10 mouse cellular contexts compared by ENCODE assay signal in genomic region chr10:128440407-128440806, GRCm38 (mm10). TPM values are rescaled to one million over a fixed set of nuclear protein-coding genes. Genes with fewer than 3 reads are reported as not detected.
A peak's percentile ranks its signal among the peaks of the same experiment; 100 is the strongest.
DNase-seq lines count a peak whose midpoint lies in the region; ATAC-seq and TF ChIP-seq lines count a peak whose summit lies in the region.
"Had no signal": no experiment of that assay in that cellular context is flagged by ENCODE, and none has a peak within 500 bp of the region (broad histone marks: within the 10 kb centered on the region; RNA-seq: fewer than 3 reads in every experiment).

No protein-coding gene starts in this region.

- DNase-seq in heart, postnatal 0 days (ENCODE audit: low spot score) = peak; percentile 64
- DNase-seq in heart, embryonic 10.5 days (ENCODE audit: low spot score) = no peak
- peak; percentile 44 to 61 for DNase-seq in cerebellum, postnatal 25 days
- DNase-seq in lung, postnatal 25 days (ENCODE audit: low spot score) = peak; percentile 29
- no peak for DNase-seq in layer of hippocampus, adult 11-12 months (ENCODE audit: low spot score)
- no peak for DNase-seq in forebrain, embryonic 10.5 days (ENCODE audit: extremely low spot score, low spot score)

- H3K4me1 ChIP-seq in heart, postnatal 0 days (ENCODE audit: control insufficient read depth, insufficient read depth) = peaks cover 10% of the 10 kb centered on the region; the same call in 1 of the 2 replicates
- H3K4me1 ChIP-seq in heart, embryonic 10.5 days = peaks cover 6% of the 10 kb centered on the region; the same call in 1 of the 2 replicates
- H3K4me1 ChIP-seq in E14TG2a.4 (replicated peaks; ENCODE audit: low read depth, low read length) = peaks cover 42% of the 10 kb centered on the region
- H3K4me1 ChIP-seq in forebrain, embryonic 10.5 days = no peaks in the 10 kb centered on the region
- H3K4me1 ChIP-seq in heart, embryonic 11.5 days (ENCODE audit: control insufficient read depth, insufficient read depth, low read length) = no peaks in the 10 kb centered on the region

- peak; percentile 58 for TF ChIP-seq CTCF in heart, postnatal 0 days (IDR thresholded peaks at IDR 0.05; ENCODE audit: low read depth)
- peak; percentile 37 for TF ChIP-seq CTCF in E14TG2a.4 (conservative IDR thresholded peaks at IDR 0.05; ENCODE audit: low read length)

- 44% methylated on average over 10 of the region's 10 CpGs for whole genome bisulfite sequencing in heart, postnatal 0 days
- WGBS in heart, embryonic 10.5 days = 66% methylated on average over 10 of the region's 10 CpGs
- WGBS in forebrain, embryonic 10.5 days = 74% methylated on average over 10 of the region's 10 CpGs
- 66% methylated on average over 10 of the region's 10 CpGs for WGBS in heart, embryonic 11.5 days (ENCODE audit: insufficient replicate concordance)

- H3K36me3 ChIP-seq in heart, postnatal 0 days (replicated peaks; ENCODE audit: control insufficient read depth, insufficient read depth, low read length) = peaks cover 51% of the 10 kb centered on the region
- H3K36me3 ChIP-seq in heart, embryonic 10.5 days = peaks cover 68% of the 10 kb centered on the region
- peaks cover 80% of the 10 kb centered on the region for H3K36me3 ChIP-seq in E14TG2a.4 (ENCODE audit: insufficient read depth, low read length)
- peaks cover 74% of the 10 kb centered on the region for H3K36me3 ChIP-seq in forebrain, embryonic 10.5 days (replicated peaks)
- H3K36me3 ChIP-seq in heart, embryonic 11.5 days (ENCODE audit: control insufficient read depth, insufficient read depth, low read length) = peaks cover 22% of the 10 kb centered on the region

- no peaks in the 10 kb centered on the region for H3K27me3 ChIP-seq in heart, postnatal 0 days (ENCODE audit: control insufficient read depth, insufficient read depth, low read length)
- H3K27me3 ChIP-seq in heart, embryonic 10.5 days (ENCODE audit: insufficient read depth, poor library complexity, severe bottlenecking) = no peaks in the 10 kb centered on the region
- H3K27me3 ChIP-seq in E14TG2a.4 (ENCODE audit: insufficient read depth, low read length) = no peaks in the 10 kb centered on the region
- H3K27me3 ChIP-seq in forebrain, embryonic 10.5 days (ENCODE audit: poor library complexity, severe bottlenecking) = no peaks in the 10 kb centered on the region
- no peaks in the 10 kb centered on the region for H3K27me3 ChIP-seq in heart, embryonic 11.5 days (ENCODE audit: control insufficient read depth, insufficient read depth, low read length)
- H3K27me3 ChIP-seq: megakaryocyte, embryonic 14.5 days had no signal

- H3K4me2 ChIP-seq in heart, postnatal 0 days (ENCODE audit: low read depth, low read length) = no peak overlapping the region
- no peak overlapping the region for H3K4me2 ChIP-seq in heart, embryonic 11.5 days

- no peak overlapping the region for H3K27ac ChIP-seq in heart, postnatal 0 days (ENCODE audit: low read depth)
- H3K27ac ChIP-seq in heart, embryonic 10.5 days = no peak overlapping the region
- H3K27ac ChIP-seq in forebrain, embryonic 10.5 days = no peak overlapping the region
- H3K27ac ChIP-seq in heart, embryonic 11.5 days (ENCODE audit: low read depth, low read length) = no peak overlapping the region

- H3K9me3 ChIP-seq in heart, postnatal 0 days (replicated peaks; ENCODE audit: control insufficient read depth, low read length) = no peaks in the 10 kb centered on the region
- H3K9me3 ChIP-seq in heart, embryonic 10.5 days = no peaks in the 10 kb centered on the region
- no peaks in the 10 kb centered on the region for H3K9me3 ChIP-seq in E14TG2a.4 (ENCODE audit: low read length)
- no peaks in the 10 kb centered on the region for H3K9me3 ChIP-seq in forebrain, embryonic 10.5 days
- H3K9me3 ChIP-seq in heart, embryonic 11.5 days (replicated peaks; ENCODE audit: control insufficient read depth, low read length) = no peaks in the 10 kb centered on the region
- H3K9me3 ChIP-seq: megakaryocyte, embryonic 14.5 days had no signal

- no peak for ATAC-seq in heart, postnatal 0 days (ENCODE audit: insufficient read depth, low read depth)
- no peak for ATAC-seq in heart, embryonic 11.5 days (replicated peaks; ENCODE audit: insufficient number of reproducible peaks, low FRiP score, low TSS enrichment)

- no peak overlapping the region for H3K9ac ChIP-seq in heart, postnatal 0 days (replicated peaks; ENCODE audit: low read depth, low read length)
- H3K9ac ChIP-seq in heart, embryonic 11.5 days (ENCODE audit: low read depth, low read length) = no peak overlapping the region

- H3K4me3 ChIP-seq in heart, postnatal 0 days (ENCODE audit: low read depth, low read length) = no peak overlapping the region
- H3K4me3 ChIP-seq in heart, embryonic 10.5 days = no peak overlapping the region
- H3K4me3 ChIP-seq in E14TG2a.4 (replicated peaks; ENCODE audit: low read length) = no peak overlapping the region
- no peak overlapping the region for H3K4me3 ChIP-seq in forebrain, embryonic 10.5 days
- H3K4me3 ChIP-seq in heart, embryonic 11.5 days (ENCODE audit: low read depth, low read length) = no peak overlapping the region
- H3K4me3 ChIP-seq: megakaryocyte, embryonic 14.5 days had no signal

- no peak for TF ChIP-seq EP300 in heart, postnatal 0 days (IDR thresholded peaks at IDR 0.05; ENCODE audit: low read depth)

RNA-seq across cellular contexts. Expression of gene Smarcc2, which starts 18.6 kb away (rescaled TPM):
- 40.8 and 42.1 TPM in 2 replicates for total RNA-seq in heart, postnatal 0 days (2014; rRNA removed; ENCODE audit: low replicate concordance)
- 31.9 and 32.9 TPM in 2 replicates for polyA plus RNA-seq in heart, postnatal 0 days (2015; fragmentation: Nextera tagmentation; extraction: Ambion mirVana)
- 66.0 and 68.7 TPM in 2 replicates for polyA plus RNA-seq in heart, embryonic 10.5 days (2016; fragmentation: Nextera tagmentation; extraction: Ambion mirVana)
- polyA plus RNA-seq in forebrain, embryonic 10.5 days (2016; fragmentation: Nextera tagmentation; extraction: Ambion mirVana) = 72.0 and 73.6 TPM in 2 replicates
- 70.8 and 82.8 TPM in 2 replicates for polyA plus RNA-seq in heart, embryonic 11.5 days (2014; fragmentation: Nextera tagmentation; extraction: Ambion mirVana)

RNA-seq across cellular contexts. Expression of gene Rnf41, which starts 28.9 kb away (rescaled TPM):
- total RNA-seq in heart, postnatal 0 days (2014; rRNA removed; ENCODE audit: low replicate concordance) = 27.1 and 27.3 TPM in 2 replicates
- polyA plus RNA-seq in heart, postnatal 0 days (2015; fragmentation: Nextera tagmentation; extraction: Ambion mirVana) = 21.9 and 24.0 TPM in 2 replicates
- polyA plus RNA-seq in heart, embryonic 10.5 days (2016; fragmentation: Nextera tagmentation; extraction: Ambion mirVana) = 31.0 and 34.3 TPM in 2 replicates
- polyA plus RNA-seq in forebrain, embryonic 10.5 days (2016; fragmentation: Nextera tagmentation; extraction: Ambion mirVana) = 40.9 and 42.9 TPM in 2 replicates
- 24.5 and 24.8 TPM in 2 replicates for polyA plus RNA-seq in heart, embryonic 11.5 days (2014; fragmentation: Nextera tagmentation; extraction: Ambion mirVana)

RNA-seq across cellular contexts. Expression of gene Nabp2, which starts 29.1 kb away (rescaled TPM):
- total RNA-seq in heart, postnatal 0 days (2014; rRNA removed; ENCODE audit: low replicate concordance) = 28.1 and 34.6 TPM in 2 replicates
- 55.5 and 56.1 TPM in 2 replicates for polyA plus RNA-seq in heart, postnatal 0 days (2015; fragmentation: Nextera tagmentation; extraction: Ambion mirVana)
- 76.5 and 87.9 TPM in 2 replicates for polyA plus RNA-seq in heart, embryonic 10.5 days (2016; fragmentation: Nextera tagmentation; extraction: Ambion mirVana)
- polyA plus RNA-seq in forebrain, embryonic 10.5 days (2016; fragmentation: Nextera tagmentation; extraction: Ambion mirVana) = 161 and 164 TPM in 2 replicates
- polyA plus RNA-seq in heart, embryonic 11.5 days (2014; fragmentation: Nextera tagmentation; extraction: Ambion mirVana) = 61.6 and 70.8 TPM in 2 replicates

RNA-seq across cellular contexts. Expression of gene Slc39a5, which starts 39.4 kb away (rescaled TPM):
- total RNA-seq in heart, postnatal 0 days (2014; rRNA removed; ENCODE audit: low replicate concordance) = not detected in 2 replicates
- polyA plus RNA-seq in heart, postnatal 0 days (2015; fragmentation: Nextera tagmentation; extraction: Ambion mirVana) = not detected in 2 replicates
- 0.07 and 2.4 TPM in 2 replicates for polyA plus RNA-seq in heart, embryonic 10.5 days (2016; fragmentation: Nextera tagmentation; extraction: Ambion mirVana)
- polyA plus RNA-seq in forebrain, embryonic 10.5 days (2016; fragmentation: Nextera tagmentation; extraction: Ambion mirVana) = 0.30 TPM in 1 of 2 replicates, not detected in the other
- polyA plus RNA-seq in heart, embryonic 11.5 days (2014; fragmentation: Nextera tagmentation; extraction: Ambion mirVana) = 0.52 TPM in 1 of 2 replicates, not detected in the other
- total RNA-seq: heart, postnatal 36 days had no signal

RNA-seq across cellular contexts. Expression of gene Myl6, which starts 53.5 kb away (rescaled TPM):
- 606 and 830 TPM in 2 replicates for total RNA-seq in heart, postnatal 0 days (2014; rRNA removed; ENCODE audit: low replicate concordance)
- 791 and 823 TPM in 2 replicates for polyA plus RNA-seq in heart, postnatal 0 days (2015; fragmentation: Nextera tagmentation; extraction: Ambion mirVana)
- polyA plus RNA-seq in heart, embryonic 10.5 days (2016; fragmentation: Nextera tagmentation; extraction: Ambion mirVana) = 1,508 and 1,550 TPM in 2 replicates
- polyA plus RNA-seq in forebrain, embryonic 10.5 days (2016; fragmentation: Nextera tagmentation; extraction: Ambion mirVana) = 712 and 780 TPM in 2 replicates
- polyA plus RNA-seq in heart, embryonic 11.5 days (2014; fragmentation: Nextera tagmentation; extraction: Ambion mirVana) = 1,242 and 1,345 TPM in 2 replicates

Comparison
In these comparisons a context has a peak if more than half of its experiments do, and no peak if none do; other contexts are left out.
1. DNase-seq: peak in heart, postnatal 0 days (single experiment), cerebellum, postnatal 25 days (2 of 2) and lung, postnatal 25 days (single experiment); none in heart, embryonic 10.5 days (single experiment), layer of hippocampus, adult 11-12 months (single experiment) and forebrain, embryonic 10.5 days (single experiment).